Mouse (Mus musculus): Measurements from ENCODE around the gene Olfr630. TPM values are rescaled to one million over a fixed set of nuclear protein-coding genes. Genes with fewer than 3 reads are reported as not detected.
"Not testable (repeated sequence)": the region's sequence is repeated elsewhere in the genome, so short reads cannot be mapped to it uniquely, and the experiment has no call there.

Olfr630 gene
- not detected in 2 replicates for polyA plus RNA-seq (2015; fragmentation: Nextera tagmentation; extraction: Ambion mirVana)

- DNase-seq (no peak), ATAC-seq (no peak)
- H3K9ac ChIP-seq (replicated peaks) = no peak within 1 kb of the TSS
- H3K4me3 ChIP-seq (ENCODE audit: low read depth, low read length) = no peak within 1 kb of the TSS
- H3K27me3 ChIP-seq (ENCODE audit: insufficient read depth, low read length) = no peaks in the 10 kb centered on the region
- H3K4me1 ChIP-seq (ENCODE audit: insufficient read depth) = no peaks in the 10 kb centered on the region
- H3K27ac ChIP-seq (ENCODE audit: low read depth) = no peak within 1 kb of the TSS
- 47% methylated on average over 2 of the region's 2 CpGs for WGBS (ENCODE audit: insufficient replicate concordance)
- no peak for TF ChIP-seq EP300 (IDR thresholded peaks at IDR 0.05; ENCODE audit: low read depth)
- TF ChIP-seq CTCF (IDR thresholded peaks at IDR 0.05; ENCODE audit: low read depth) = no peak
- H3K4me2 ChIP-seq (ENCODE audit: low read depth, low read length) = no peak within 1 kb of the TSS
- H3K36me3 ChIP-seq (replicated peaks; ENCODE audit: insufficient read depth, low read length) = no peaks in the 10 kb centered on the region
- H3K9me3 ChIP-seq (ENCODE audit: low read length) = no peaks in the 10 kb centered on the region
These were observed at the start of gene Olfr630 for GRCm38 (mm10) chr7:103757233-103757632. Gene Olfr630 (minus strand): TSS chr7:103757333.

- ATAC-seq (no peak), DNase-seq (no peak)
- H3K27ac ChIP-seq (ENCODE audit: low read depth) = no peak overlapping the region; the same call in 1 of the 2 replicates
- 46% methylated on average over 1 of the region's 1 CpGs for WGBS (ENCODE audit: insufficient replicate concordance)
- H3K4me3 ChIP-seq (ENCODE audit: low read depth, low read length) = no peak overlapping the region
- H3K36me3 ChIP-seq (replicated peaks; ENCODE audit: insufficient read depth, low read length) = no peaks in the 10 kb centered on the region
- H3K4me2 ChIP-seq (ENCODE audit: low read depth, low read length) = peak overlapping the region; percentile 23; the same call in 1 of the 2 replicates
- no peaks in the 10 kb centered on the region for H3K27me3 ChIP-seq (ENCODE audit: insufficient read depth, low read length)
- peak; percentile 83 for TF ChIP-seq CTCF (IDR thresholded peaks at IDR 0.05; ENCODE audit: low read depth)
- TF ChIP-seq EP300 (IDR thresholded peaks at IDR 0.05; ENCODE audit: low read depth) = peak; percentile 51
- no peaks in the 10 kb centered on the region for H3K9me3 ChIP-seq (ENCODE audit: low read length)
- H3K9ac ChIP-seq (replicated peaks) = no peak overlapping the region
- H3K4me1 ChIP-seq (ENCODE audit: insufficient read depth) = peaks cover 3% of the 10 kb centered on the region; the same call in 1 of the 2 replicates
These were observed 49.7 kb upstream of the Olfr630 start for GRCm38 (mm10) chr7:103806856-103807255.

GRCm38 (mm10) chr7:103792669-103793388 is 35.7 kb upstream of the Olfr630 start:
- Histone ChIP-seq H3K4me3 (ENCODE audit: low read depth, low read length) (no peak overlapping the region), H3K4me1 (ENCODE audit: insufficient read depth) (no peaks in the 10 kb centered on the region), H3K36me3 (replicated peaks; ENCODE audit: insufficient read depth, low read length) (no peaks in the 10 kb centered on the region), H3K9me3 (ENCODE audit: low read length) (no peaks in the 10 kb centered on the region), H3K27me3 (ENCODE audit: insufficient read depth, low read length) (no peaks in the 10 kb centered on the region), H3K9ac (replicated peaks) (no peak overlapping the region), H3K4me2 (ENCODE audit: low read depth, low read length) (no peak overlapping the region), H3K27ac (ENCODE audit: low read depth) (no peak overlapping the region)
- peak; percentile 86 for ATAC-seq
- DNase-seq = peak; percentile 41
- 17% methylated on average over 4 of the region's 4 CpGs for WGBS (ENCODE audit: insufficient replicate concordance)
- TF ChIP-seq CTCF (IDR thresholded peaks at IDR 0.05; ENCODE audit: low read depth) (peak; percentile 55), EP300 (IDR thresholded peaks at IDR 0.05; ENCODE audit: low read depth) (peak; percentile 83)

- Histone ChIP-seq H3K4me1 (ENCODE audit: insufficient read depth) (no peaks in the 10 kb centered on the region), H3K9ac (replicated peaks) (no peak within 1 kb of the TSS), H3K4me3 (ENCODE audit: low read depth, low read length) (no peak within 1 kb of the TSS), H3K27ac (ENCODE audit: low read depth) (no peak within 1 kb of the TSS), H3K27me3 (ENCODE audit: insufficient read depth, low read length) (no peaks in the 10 kb centered on the region), H3K4me2 (ENCODE audit: low read depth, low read length) (no peak within 1 kb of the TSS), H3K36me3 (replicated peaks; ENCODE audit: insufficient read depth, low read length) (no peaks in the 10 kb centered on the region), H3K9me3 (ENCODE audit: low read length) (no peaks in the 10 kb centered on the region)
- DNase-seq = no peak
- TF ChIP-seq EP300 (IDR thresholded peaks at IDR 0.05; ENCODE audit: low read depth) = no peak
- no peak for TF ChIP-seq CTCF (IDR thresholded peaks at IDR 0.05; ENCODE audit: low read depth)
- ATAC-seq = no peak
- WGBS (ENCODE audit: insufficient replicate concordance) = 75% methylated on average over 3 of the region's 3 CpGs
These were observed 34.6 kb upstream of the Olfr630 start, which contains the start of gene Olfr67 for GRCm38 (mm10) chr7:103791721-103792120. Gene Olfr67 (minus strand): TSS chr7:103791821.

- WGBS (ENCODE audit: insufficient replicate concordance) = 75% methylated on average over 3 of the region's 3 CpGs
- Histone ChIP-seq H3K9ac (replicated peaks) (no peak within 1 kb of the TSS), H3K36me3 (replicated peaks; ENCODE audit: insufficient read depth, low read length) (no peaks in the 10 kb centered on the region), H3K4me1 (ENCODE audit: insufficient read depth) (no peaks in the 10 kb centered on the region), H3K9me3 (ENCODE audit: low read length) (no peaks in the 10 kb centered on the region), H3K27ac (ENCODE audit: low read depth) (no peak within 1 kb of the TSS), H3K27me3 (ENCODE audit: insufficient read depth, low read length) (no peaks in the 10 kb centered on the region), H3K4me2 (ENCODE audit: low read depth, low read length) (no peak within 1 kb of the TSS), H3K4me3 (ENCODE audit: low read depth, low read length) (no peak within 1 kb of the TSS)
- no peak for ATAC-seq
- TF ChIP-seq EP300 (IDR thresholded peaks at IDR 0.05; ENCODE audit: low read depth) (no peak), CTCF (IDR thresholded peaks at IDR 0.05; ENCODE audit: low read depth) (no peak)
- no peak for DNase-seq
These were observed 22.5 kb upstream of the Olfr630 start, which contains the start of gene Olfr68 for GRCm38 (mm10) chr7:103779598-103779997. Gene Olfr68 (minus strand): TSS chr7:103779698.

GRCm38 (mm10) chr7:103777652-103778051 is 20.5 kb upstream of the Olfr630 start:
- H3K4me3 ChIP-seq (ENCODE audit: low read depth, low read length); H3K36me3 ChIP-seq (replicated peaks; ENCODE audit: insufficient read depth, low read length); H3K4me2 ChIP-seq (ENCODE audit: low read depth, low read length); DNase-seq; H3K27me3 ChIP-seq (ENCODE audit: insufficient read depth, low read length); H3K4me1 ChIP-seq (ENCODE audit: insufficient read depth); H3K27ac ChIP-seq (ENCODE audit: low read depth); H3K9ac ChIP-seq (replicated peaks); H3K9me3 ChIP-seq (ENCODE audit: low read length): not testable (repeated sequence)
- ATAC-seq = peak; percentile 51
- 70% methylated on average over 4 of the region's 4 CpGs for WGBS (ENCODE audit: insufficient replicate concordance)

Data from liver, postnatal 0 days (tissue).